Mouse (Mus musculus) hematopoietic multipotent progenitor cell, adult 10-12 weeks (in vitro differentiated cells): ENCODE measurements around the gene Kcnh2. TPM values are rescaled to one million over a fixed set of nuclear protein-coding genes. Genes with fewer than 3 reads are reported as not detected.

Source experiments
- polyA plus RNA-seq: library from polyadenylated mRNA; stranded (reverse); fragments of >175 nt; gene quantifications from 2 replicates; pipeline ENCODE4 v1.2.3, GENCODE M21; 2012; ENCODE audit warnings: low replicate concordance

The Kcnh2 gene
- polyA plus RNA-seq, result 2.7 and 3.8 TPM in 2 replicates

GRCm38 (mm10) chr5:24351278-24351677, at the start of gene Kcnh2:
Kcnh2 (minus strand) TSS chr5:24351604.

GRCm38 (mm10) chr5:24393392-24393997, 42.1 kb upstream of the Kcnh2 start, which contains the start of gene Abcb8:
Abcb8 (plus strand) TSS chr5:24393663.

GRCm38 (mm10) chr5:24391864-24392263, 40.5 kb upstream of the Kcnh2 start, which contains the start of gene Atg9b:
Atg9b (minus strand) TSS chr5:24392143.

GRCm38 (mm10) chr5:24364508-24364907, 13.1 kb upstream of the Kcnh2 start, which contains the start of gene Nos3:
Nos3 (plus strand) TSS chr5:24364810.

Other genes starting within 250 kb of the Kcnh2 start
- 7.4 and 8.7 TPM in 2 replicates for gene Nupl2, start 186.6 kb downstream of the Kcnh2 start, polyA plus RNA-seq
- gene Nos3, start 13.2 kb upstream of the Kcnh2 start, polyA plus RNA-seq, result 0.03 and 0.55 TPM in 2 replicates
- gene Atg9b, start 40.5 kb upstream of the Kcnh2 start, polyA plus RNA-seq, result 0.76 and 2.1 TPM in 2 replicates
- 22.2 and 24.6 TPM in 2 replicates for gene Abcb8, start 42.1 kb upstream of the Kcnh2 start, polyA plus RNA-seq
- gene Asic3, start 61.8 kb upstream of the Kcnh2 start, polyA plus RNA-seq, result not detected in 2 replicates
- gene Cdk5, start 71.9 kb upstream of the Kcnh2 start, polyA plus RNA-seq, result 24.2 and 29.2 TPM in 2 replicates
- gene Slc4a2, start 72.2 kb upstream of the Kcnh2 start, polyA plus RNA-seq, result 39.9 and 69.4 TPM in 2 replicates
- gene Fastk, start 93.7 kb upstream of the Kcnh2 start, polyA plus RNA-seq, result 223 and 290 TPM in 2 replicates
- 67.4 and 74.4 TPM in 2 replicates for gene Tmub1, start 96.2 kb upstream of the Kcnh2 start, polyA plus RNA-seq
- 117 and 125 TPM in 2 replicates for gene Agap3, start 100.6 kb upstream of the Kcnh2 start, polyA plus RNA-seq
- 0.10 TPM in 1 of 2 replicates, not detected in the other for gene Gbx1, start 175.6 kb upstream of the Kcnh2 start, polyA plus RNA-seq
- gene Asb10, start 189.4 kb upstream of the Kcnh2 start, polyA plus RNA-seq, result 0.12 and 0.15 TPM in 2 replicates
- gene 4931409K22Rik, start 205.2 kb upstream of the Kcnh2 start, polyA plus RNA-seq, result not detected in 2 replicates
- 30.7 and 45.0 TPM in 2 replicates for gene Abcf2, start 225.9 kb upstream of the Kcnh2 start, polyA plus RNA-seq
- 46.0 and 241 TPM in 2 replicates for gene Chpf2, start 235.1 kb upstream of the Kcnh2 start, polyA plus RNA-seq